8 mouse cellular contexts compared by ENCODE assay signal in genomic region chr15:102257202-102258075, GRCm38 (mm10). TPM values are rescaled to one million over a fixed set of nuclear protein-coding genes. Genes with fewer than 3 reads are reported as not detected.
DNase-seq lines count a peak whose midpoint lies in the region; ATAC-seq lines count a peak whose summit lies in the region.

TSS of gene Rarg (minus strand) at chr15:102257517.

- no peaks in the 10 kb centered on the region for H3K27me3 ChIP-seq in embryonic facial prominence, embryonic 13.5 days
- H3K27me3 ChIP-seq in stomach, embryonic 16.5 days (ENCODE audit: control insufficient read depth, insufficient read depth, low read length): no peaks in the 10 kb centered on the region

- WGBS in embryonic facial prominence, embryonic 13.5 days: under 1% methylated on average over 43 of the region's 46 CpGs
- 10% methylated on average over 32 of the region's 46 CpGs for WGBS in macrophage (ENCODE audit: missing documents)
- whole genome bisulfite sequencing in stomach, embryonic 16.5 days: 2% methylated on average over 41 of the region's 46 CpGs

- H3K9ac ChIP-seq in embryonic facial prominence, embryonic 13.5 days: peak within 1 kb of the TSS; percentile 97
- H3K9ac ChIP-seq in stomach, embryonic 16.5 days (ENCODE audit: low read length): peak within 1 kb of the TSS; percentile 80

- ATAC-seq in embryonic facial prominence, embryonic 13.5 days (ENCODE audit: insufficient number of reproducible peaks, insufficient read depth, low FRiP score, low TSS enrichment, low read depth): peak; percentile 57
- peak; percentile 76 for ATAC-seq in stomach, embryonic 16.5 days (ENCODE audit: insufficient read depth, low FRiP score)

- H3K36me3 ChIP-seq in embryonic facial prominence, embryonic 13.5 days: peaks cover 17% of the 10 kb centered on the region
- H3K36me3 ChIP-seq in macrophage (ENCODE audit: inconsistent target): no peaks in the 10 kb centered on the region
- no peaks in the 10 kb centered on the region for H3K36me3 ChIP-seq in stomach, embryonic 16.5 days (ENCODE audit: control insufficient read depth, insufficient read depth, low read length)

- H3K9me3 ChIP-seq in embryonic facial prominence, embryonic 13.5 days: no peaks in the 10 kb centered on the region
- H3K9me3 ChIP-seq in stomach, embryonic 16.5 days (replicated peaks; ENCODE audit: control insufficient read depth, low read length): no peaks in the 10 kb centered on the region

- peak within 1 kb of the TSS; percentile 99 for H3K27ac ChIP-seq in embryonic facial prominence, embryonic 13.5 days
- no peak within 1 kb of the TSS for H3K27ac ChIP-seq in macrophage
- peak within 1 kb of the TSS; percentile 95 for H3K27ac ChIP-seq in stomach, embryonic 16.5 days (ENCODE audit: low read length)

- H3K4me1 ChIP-seq in embryonic facial prominence, embryonic 13.5 days: peaks cover 76% of the 10 kb centered on the region
- peaks cover 24% of the 10 kb centered on the region for H3K4me1 ChIP-seq in stomach, embryonic 16.5 days (ENCODE audit: control insufficient read depth, insufficient read depth, low read length)

- intact Hi-C loops in heart, postnatal 14 days (cut with DNase I): no loop called here

- H3K4me3 ChIP-seq in embryonic facial prominence, embryonic 13.5 days: peak within 1 kb of the TSS; percentile 76
- H3K4me3 ChIP-seq in macrophage (ENCODE audit: inconsistent target): peak within 1 kb of the TSS; percentile 15; the same call in 1 of the 2 replicates
- peak within 1 kb of the TSS; percentile 57 for H3K4me3 ChIP-seq in stomach, embryonic 16.5 days (replicated peaks; ENCODE audit: low read length)

- DNase-seq in gastrocnemius, postnatal 10 days: peak; percentile 44
- no peak for DNase-seq in gastrocnemius, adult 18-20 months (ENCODE audit: low spot score)
- peak; percentile 69 for DNase-seq in adipocyte (ENCODE audit: low spot score)
- DNase-seq in heart, postnatal 14 days: peak in 1 of 2 experiments; percentile 53
- no peak for DNase-seq in layer of hippocampus, adult 8-10 months (ENCODE audit: low spot score in 2 of 2)

- H3K79me2 ChIP-seq in macrophage (ENCODE audit: inconsistent target): no peaks in the 10 kb centered on the region

- peak within 1 kb of the TSS; percentile 98 for H3K4me2 ChIP-seq in embryonic facial prominence, embryonic 13.5 days
- H3K4me2 ChIP-seq in stomach, embryonic 16.5 days (ENCODE audit: low read depth, low read length): peak within 1 kb of the TSS; percentile 81

RNA-seq across cellular contexts. Expression of gene Rarg, which starts in this region (rescaled TPM):
- 10 to 100 TPM; 12.4 to 22.2 TPM for total RNA-seq in gastrocnemius, postnatal 10 days (2021)
- total RNA-seq in gastrocnemius, adult 18-20 months (2021): 10 to 100 TPM in 1 of 2 experiments, 1 to 10 TPM in 1; 5.9 to 11.6 TPM
- 135 and 143 TPM in 2 replicates for polyA plus RNA-seq in embryonic facial prominence, embryonic 13.5 days (2015; fragmentation: Nextera tagmentation; extraction: Ambion mirVana)
- 10 to 100 TPM; 18.9 to 21.1 TPM for total RNA-seq in heart, postnatal 14 days (2021)
- total RNA-seq in layer of hippocampus, adult 8-10 months (2022): 10 to 100 TPM; 14.5 to 20.7 (median 16.5) TPM
- total RNA-seq in macrophage (2018; cell fraction: chromatin; rRNA removed): 10 to 100 TPM in 25 of 26 experiments, 1 to 10 TPM in 1; 9.2 to 63.4 (median 21.5) TPM
- 10 to 100 TPM in 25 of 26 experiments, 1 to 10 TPM in 1; 9.0 to 21.1 (median 17.2) TPM for total RNA-seq in macrophage (2018; cell fraction: cytosol; rRNA removed)
- 10 to 100 TPM; 14.7 to 49.4 (median 23.3) TPM for total RNA-seq in macrophage (2018; cell fraction: nucleus; rRNA removed)
- polyA plus RNA-seq in macrophage (2018): 4.7 to 19.6 TPM (median 7.5 TPM) in 3 replicates
- polyA plus RNA-seq in stomach, embryonic 16.5 days (2015; fragmentation: Nextera tagmentation; extraction: Ambion mirVana): 41.2 and 48.6 TPM in 2 replicates

Comparison
In these comparisons a context has a peak if more than half of its experiments do, and no peak if none do; other contexts are left out.
1. DNase-seq: peak in gastrocnemius, postnatal 10 days (single experiment) and adipocyte (single experiment); none in gastrocnemius, adult 18-20 months (single experiment) and layer of hippocampus, adult 8-10 months (0 of 2).
2. H3K4me3 ChIP-seq: peak in every context shown above with its lines; median percentile 76 in embryonic facial prominence, embryonic 13.5 days; 57 in stomach, embryonic 16.5 days; 15 in macrophage.